Mouse (Mus musculus) forebrain, embryonic 15.5 days (tissue): ENCODE measurements around the gene Btc. TPM values are rescaled to one million over a fixed set of nuclear protein-coding genes. Genes with fewer than 3 reads are reported as not detected.

ENCODE experiments used
- ATAC-seq: fragments of 200-750 bp; cut with Nextera tagmentation; replicated peaks from 2 replicates; pipeline ENCODE4 v1.8.0; 2017; ENCODE audit warnings: mild to moderate bottlenecking, moderate TSS enrichment, moderate library complexity
- H3K27ac ChIP-seq: fragments of 300-500 bp; sonication (generic); replicated peaks from 2 replicates; pipeline ENCODE4 v1.5.1; 2015; ENCODE audit warnings: mild to moderate bottlenecking, inconsistent platforms
- H3K27me3 ChIP-seq: fragments of 300-500 bp; sonication (generic); 2 replicates; pipeline ENCODE4 v1.6.1; 2015; ENCODE audit warnings: inconsistent platforms
- H3K36me3 ChIP-seq: fragments of 300-500 bp; sonication (generic); 2 replicates; pipeline ENCODE4 v1.6.1; 2015; ENCODE audit warnings: mild to moderate bottlenecking, inconsistent platforms
- H3K4me1 ChIP-seq: fragments of 300-500 bp; sonication (generic); 2 replicates; pipeline ENCODE4 v1.6.1; 2015; ENCODE audit warnings: inconsistent platforms
- H3K4me2 ChIP-seq: fragments of 300-500 bp; sonication (generic); replicated peaks from 2 replicates; pipeline ENCODE4 v1.6.1; 2015; ENCODE audit warnings: mild to moderate bottlenecking, inconsistent platforms
- H3K4me3 ChIP-seq: fragments of 300-500 bp; sonication (generic); 2 replicates; pipeline ENCODE4 v1.5.1; 2015; ENCODE audit warnings: mild to moderate bottlenecking, inconsistent platforms
- H3K9ac ChIP-seq: fragments of 300-500 bp; sonication (generic); replicated peaks from 2 replicates; pipeline ENCODE4 v1.6.1; 2015; ENCODE audit warnings: mild to moderate bottlenecking, inconsistent platforms
- H3K9me3 ChIP-seq: fragments of 300-500 bp; sonication (generic); 2 replicates; pipeline ENCODE4 v1.6.1; 2016; ENCODE audit warnings: inconsistent platforms
- WGBS: fragments of 180-500 bp; shearing (Covaris S2); methylation state at CpG from one replicate; pipeline ENCODE4 v1.1.7; 2015; ENCODE audit warnings: mixed read lengths; 5-methylcytosine and 5-hydroxymethylcytosine counted together
- polyA plus RNA-seq: library from polyadenylated mRNA; unstranded; fragments of >200 nt; fragmentation: Nextera tagmentation; extraction: Ambion mirVana; gene quantifications from 2 replicates; pipeline ENCODE4 v1.2.1, GENCODE M21; 2015

Btc gene
- 0.13 and 0.14 TPM in 2 replicates for polyA plus RNA-seq

DNA sequence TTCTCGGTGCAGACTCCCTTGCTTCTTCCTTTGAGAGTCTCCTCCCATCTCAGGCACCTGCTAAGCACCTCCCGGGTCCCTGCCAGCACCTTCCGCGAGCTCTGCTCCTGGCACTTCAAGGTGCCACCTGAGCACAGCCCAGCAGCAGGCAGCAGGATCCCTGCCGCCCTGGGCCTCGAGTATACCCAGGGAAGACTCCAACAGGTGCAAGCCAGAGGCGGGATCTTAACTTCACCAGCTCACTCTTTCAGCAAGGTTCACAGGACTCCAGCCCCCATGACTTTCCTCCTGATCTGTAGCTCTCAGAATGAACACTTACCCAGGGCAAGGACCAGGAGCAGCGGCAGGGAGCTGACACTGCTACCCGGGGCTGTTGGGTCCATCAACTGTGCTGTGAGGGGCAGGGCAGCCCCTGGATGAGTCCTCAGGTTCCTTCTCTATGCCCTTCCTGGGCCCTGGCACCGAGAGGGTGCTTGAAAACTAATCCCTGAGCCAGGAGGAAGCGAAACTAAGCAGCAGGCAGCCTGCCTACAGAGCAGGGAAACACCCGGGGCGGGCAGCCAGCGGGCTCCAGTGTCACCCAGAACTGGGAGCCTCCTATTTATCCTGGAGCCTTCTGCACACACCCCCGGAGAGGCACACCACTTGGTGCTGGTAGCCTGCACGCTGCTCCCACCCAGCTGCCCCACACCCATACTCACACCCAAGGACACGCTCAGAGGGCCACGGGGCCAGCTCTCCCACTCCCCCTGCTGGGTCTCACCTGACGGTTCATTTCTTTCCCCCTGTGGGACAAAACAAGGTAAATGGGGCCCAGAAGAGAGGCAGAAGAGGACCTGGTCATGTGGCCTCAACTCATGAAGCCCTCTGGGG, at the start of gene Btc:
Btc (minus strand) TSS at position 656 of the 873 bp plus-strand sequence.
- Histone ChIP-seq H3K4me3 (peak within 1 kb of the TSS; percentile 31), H3K9me3 (no peaks in the 10 kb centered on the region), H3K27ac (no peak within 1 kb of the TSS), H3K36me3 (no peaks in the 10 kb centered on the region), H3K4me1 (peaks cover 10% of the 10 kb centered on the region), H3K9ac (peak within 1 kb of the TSS; percentile 35), H3K4me2 (peak within 1 kb of the TSS; percentile 43), H3K27me3 (no peaks in the 10 kb centered on the region)
- ATAC-seq, result peak; percentile 83
- 13% methylated on average over 19 of the region's 19 CpGs for whole genome bisulfite sequencing

DNA sequence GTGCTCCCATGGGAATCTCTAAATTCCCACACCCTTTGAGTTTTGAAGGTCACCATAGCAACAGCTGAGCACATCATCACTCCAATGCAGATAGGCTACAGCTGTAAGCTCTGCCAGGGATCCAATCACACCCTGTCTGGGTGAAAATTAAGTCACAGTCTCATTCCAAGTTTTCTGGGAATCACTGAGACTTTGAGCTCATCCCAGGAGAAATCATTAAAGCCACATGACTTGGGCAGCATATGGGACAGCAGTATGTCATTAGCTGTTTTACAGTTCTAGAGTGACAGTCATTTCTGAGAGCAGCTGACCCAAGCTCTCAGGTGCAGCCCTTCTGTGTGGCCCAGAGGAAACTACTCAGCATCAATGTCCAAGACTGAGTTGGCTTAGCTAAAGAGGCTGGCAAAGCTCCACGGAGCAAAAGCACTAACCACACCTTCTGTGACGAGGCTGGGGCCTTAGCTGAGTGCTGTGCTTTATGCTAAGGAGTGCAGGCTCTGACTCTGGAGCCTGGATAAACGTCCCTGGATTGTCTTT, 42.3 kb upstream of the Btc start:
- Histone ChIP-seq H3K27me3 (no peaks in the 10 kb centered on the region), H3K27ac (peak overlapping the region; percentile 68), H3K4me1 (peaks cover 7% of the 10 kb centered on the region; the same call in 1 of the 2 replicates), H3K4me2 (no peak overlapping the region), H3K9ac (no peak overlapping the region), H3K4me3 (no peak overlapping the region), H3K9me3 (no peaks in the 10 kb centered on the region), H3K36me3 (no peaks in the 10 kb centered on the region)
- peak; percentile 95 for ATAC-seq
- 29% methylated on average over 3 of the region's 3 CpGs for WGBS

- no peak overlapping the region for H3K4me3 ChIP-seq
- 29% methylated on average over 6 of the region's 6 CpGs for WGBS
- no peaks in the 10 kb centered on the region for H3K36me3 ChIP-seq
- no peaks in the 10 kb centered on the region for H3K27me3 ChIP-seq
- ATAC-seq, result no peak
- no peak overlapping the region for H3K27ac ChIP-seq
- no peaks in the 10 kb centered on the region for H3K9me3 ChIP-seq
- no peak overlapping the region for H3K9ac ChIP-seq
- no peaks in the 10 kb centered on the region for H3K4me1 ChIP-seq
- H3K4me2 ChIP-seq, result no peak overlapping the region
Observed at GRCm38 (mm10) chr5:91436563-91436962, 33.8 kb upstream of the Btc start.

- H3K36me3 ChIP-seq, result no peaks in the 10 kb centered on the region
- no peak overlapping the region for H3K4me3 ChIP-seq
- no peaks in the 10 kb centered on the region for H3K9me3 ChIP-seq
- H3K9ac ChIP-seq, result no peak overlapping the region
- WGBS, result 82% methylated on average over 6 of the region's 6 CpGs
- no peaks in the 10 kb centered on the region for H3K4me1 ChIP-seq
- no peak overlapping the region for H3K4me2 ChIP-seq
- no peaks in the 10 kb centered on the region for H3K27me3 ChIP-seq
- ATAC-seq, result 0 out of 2 replicates have a peak, but pooled peaks have one; percentile 13
- no peak overlapping the region for H3K27ac ChIP-seq
Observed at GRCm38 (mm10) chr5:91434723-91435658, 32.2 kb upstream of the Btc start.

DNA sequence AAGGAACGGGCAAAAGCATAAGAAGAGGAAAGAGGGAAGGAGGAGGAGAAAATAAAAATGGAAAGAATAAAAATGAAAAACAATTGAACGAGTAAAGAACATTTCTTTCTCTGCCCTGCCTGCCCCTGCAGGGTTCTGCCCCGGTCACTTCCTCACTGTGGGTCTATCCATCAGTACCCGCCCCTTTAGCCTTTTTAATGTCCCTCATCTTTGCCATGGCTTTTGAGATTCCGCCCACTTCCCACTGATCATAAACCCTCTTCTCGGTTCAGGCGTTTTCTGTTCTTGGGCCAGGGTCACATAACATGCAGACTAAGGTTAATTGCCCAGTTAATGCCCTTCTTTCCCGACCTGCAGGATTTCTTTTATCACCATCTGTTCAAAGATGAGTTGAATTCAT, 25.8 kb upstream of the Btc start:
- WGBS, result 49% methylated on average over 8 of the region's 8 CpGs
- Histone ChIP-seq H3K27ac (no peak overlapping the region), H3K4me1 (no peaks in the 10 kb centered on the region), H3K4me3 (no peak overlapping the region), H3K9me3 (no peaks in the 10 kb centered on the region), H3K36me3 (no peaks in the 10 kb centered on the region), H3K9ac (no peak overlapping the region), H3K4me2 (no peak overlapping the region), H3K27me3 (no peaks in the 10 kb centered on the region)
- no peak for ATAC-seq

DNA sequence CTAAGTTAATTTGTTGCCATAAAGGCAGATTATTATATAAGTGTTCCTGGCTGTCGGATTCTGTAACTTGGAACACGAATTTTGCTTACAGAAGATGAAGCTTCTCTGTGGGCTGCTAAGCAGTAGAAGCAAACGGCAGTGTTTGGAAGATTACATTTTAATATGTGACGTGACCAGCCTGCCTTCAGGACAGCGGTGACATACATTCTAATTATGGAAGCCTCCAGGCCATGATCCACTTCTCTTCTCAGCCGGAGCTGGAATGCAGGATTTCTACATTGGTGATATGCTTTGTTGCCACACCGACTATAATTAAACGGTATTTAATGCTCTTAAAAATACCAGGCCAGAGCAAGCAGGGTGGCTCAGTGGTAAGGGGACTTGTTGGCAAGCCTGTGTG, 11.0 kb upstream of the Btc start:
- no peaks in the 10 kb centered on the region for H3K36me3 ChIP-seq
- no peak overlapping the region for H3K4me3 ChIP-seq
- no peak overlapping the region for H3K9ac ChIP-seq
- 92% methylated on average over 8 of the region's 8 CpGs for WGBS
- no peaks in the 10 kb centered on the region for H3K4me1 ChIP-seq
- no peaks in the 10 kb centered on the region for H3K9me3 ChIP-seq
- ATAC-seq, result no peak
- no peaks in the 10 kb centered on the region for H3K27me3 ChIP-seq
- no peak overlapping the region for H3K27ac ChIP-seq
- no peak overlapping the region for H3K4me2 ChIP-seq

GRCm38 (mm10) chr5:91404263-91404662, 1.5 kb upstream of the Btc start:
- Histone ChIP-seq H3K4me2 (no peak overlapping the region), H3K9me3 (no peaks in the 10 kb centered on the region), H3K4me3 (no peak overlapping the region), H3K9ac (no peak overlapping the region), H3K27me3 (no peaks in the 10 kb centered on the region), H3K4me1 (peaks cover 10% of the 10 kb centered on the region), H3K36me3 (no peaks in the 10 kb centered on the region), H3K27ac (no peak overlapping the region)
- WGBS, result 88% methylated on average over 5 of the region's 5 CpGs
- ATAC-seq, result no peak

- no peaks in the 10 kb centered on the region for H3K27me3 ChIP-seq
- H3K4me3 ChIP-seq, result no peak overlapping the region
- H3K4me1 ChIP-seq, result peaks cover 10% of the 10 kb centered on the region
- no peak overlapping the region for H3K4me2 ChIP-seq
- ATAC-seq, result no peak
- H3K9me3 ChIP-seq, result no peaks in the 10 kb centered on the region
- 68% methylated on average over 4 of the region's 4 CpGs for WGBS
- no peak overlapping the region for H3K9ac ChIP-seq
- no peaks in the 10 kb centered on the region for H3K36me3 ChIP-seq
- H3K27ac ChIP-seq, result no peak overlapping the region
Observed at GRCm38 (mm10) chr5:91403281-91403680, 487 bp upstream of the Btc start.

DNA sequence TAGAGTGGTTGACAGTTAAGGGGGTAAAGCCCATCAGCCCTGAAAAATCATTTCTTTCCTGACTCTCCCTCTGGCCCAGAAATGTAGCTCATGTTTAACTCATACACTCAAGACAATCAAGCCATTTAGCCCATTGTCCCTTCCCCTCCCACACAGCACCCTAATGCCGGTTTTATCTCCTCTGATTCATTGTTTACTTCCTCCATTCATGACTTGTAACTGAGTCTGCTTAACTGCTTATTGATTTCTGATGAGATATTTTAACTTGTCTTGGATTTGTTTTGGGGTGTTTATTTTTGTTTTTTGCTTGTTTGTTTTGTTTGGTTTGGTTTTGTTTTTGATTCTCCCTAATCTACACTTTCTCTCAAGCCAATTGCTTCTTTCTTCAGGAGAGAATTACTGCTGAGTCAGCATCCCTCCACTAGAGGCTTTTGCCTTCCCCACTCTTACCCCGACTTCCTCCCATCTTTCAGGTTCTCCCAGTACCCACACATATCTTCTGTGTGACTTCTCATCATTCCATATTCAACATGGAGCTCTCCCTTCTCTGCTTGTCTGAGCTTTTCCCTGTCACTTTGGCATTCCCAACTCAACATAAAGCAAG, 2.2 kb downstream of the Btc start:
- H3K27me3 ChIP-seq, result no peaks in the 10 kb centered on the region
- H3K36me3 ChIP-seq, result no peaks in the 10 kb centered on the region
- H3K9me3 ChIP-seq, result no peaks in the 10 kb centered on the region
- H3K27ac ChIP-seq, result no peak overlapping the region
- no peak overlapping the region for H3K4me3 ChIP-seq
- ATAC-seq, result no peak
- H3K4me2 ChIP-seq, result no peak overlapping the region
- H3K9ac ChIP-seq, result no peak overlapping the region
- 35% methylated on average over 2 of the region's 2 CpGs for WGBS
- peaks cover 10% of the 10 kb centered on the region for H3K4me1 ChIP-seq

GRCm38 (mm10) chr5:91375467-91375866, 27.3 kb downstream of the Btc start:
- 63% methylated on average over 2 of the region's 2 CpGs for WGBS
- Histone ChIP-seq H3K9ac (no peak overlapping the region), H3K4me1 (no peaks in the 10 kb centered on the region)

GRCm38 (mm10) chr5:91368061-91368565, 34.7 kb downstream of the Btc start:
- H3K27ac ChIP-seq, result no peak overlapping the region
- WGBS, result 82% methylated on average over 13 of the region's 13 CpGs
- no peak overlapping the region for H3K4me2 ChIP-seq
- peaks cover 6% of the 10 kb centered on the region for H3K4me1 ChIP-seq
- no peaks in the 10 kb centered on the region for H3K27me3 ChIP-seq
- H3K36me3 ChIP-seq, result no peaks in the 10 kb centered on the region
- no peak for ATAC-seq
- H3K9ac ChIP-seq, result no peak overlapping the region
- no peaks in the 10 kb centered on the region for H3K9me3 ChIP-seq
- H3K4me3 ChIP-seq, result no peak overlapping the region

More at GRCm38 (mm10) chr5:91375467-91375866, 27.3 kb downstream of the Btc start:
- no peaks in the 10 kb centered on the region for H3K36me3 ChIP-seq
- no peaks in the 10 kb centered on the region for H3K9me3 ChIP-seq
- H3K27ac ChIP-seq, result no peak overlapping the region
- H3K4me2 ChIP-seq, result no peak overlapping the region
- H3K27me3 ChIP-seq, result no peaks in the 10 kb centered on the region
- ATAC-seq, result no peak
- no peak overlapping the region for H3K4me3 ChIP-seq
